8 mouse cellular contexts compared by ENCODE assay signal in the genomic region with DNA sequence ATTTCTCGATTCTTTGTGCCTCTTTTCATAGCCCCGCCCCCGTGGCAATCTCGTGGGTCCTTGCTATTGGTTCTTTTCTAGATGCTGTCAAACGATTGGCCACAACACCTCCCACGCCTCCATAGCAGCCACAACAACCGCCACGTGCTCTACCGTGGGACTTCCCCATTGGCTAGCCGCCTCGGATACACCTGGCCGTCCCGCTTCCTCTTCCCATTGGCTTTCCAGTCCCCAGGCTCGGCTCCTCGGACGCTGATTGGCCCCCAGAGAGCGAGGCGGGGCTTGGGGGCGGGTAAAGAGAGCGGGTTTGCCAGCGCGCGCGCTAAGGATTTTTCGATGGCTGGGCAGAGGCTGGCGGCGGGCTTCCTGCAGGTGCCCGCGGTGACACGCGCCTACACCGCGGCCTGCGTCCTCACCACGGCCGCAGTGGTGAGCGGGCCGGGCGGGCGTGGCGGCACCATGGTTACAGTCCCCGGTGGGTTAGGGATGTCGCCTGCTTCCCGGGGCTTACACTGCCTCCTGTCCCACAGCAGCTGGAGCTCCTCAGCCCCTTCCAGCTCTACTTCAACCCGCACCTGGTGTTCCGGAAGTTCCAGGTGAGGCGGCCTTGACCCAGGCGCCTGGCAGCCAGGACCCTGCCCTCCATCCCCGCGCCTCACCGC. TPM values are rescaled to one million over a fixed set of nuclear protein-coding genes. Genes with fewer than 3 reads are reported as not detected.
DNase-seq lines count a peak whose midpoint lies in the region; ATAC-seq and TF ChIP-seq lines count a peak whose summit lies in the region.

A gene (plus strand): TSS at position 325 of the 662 bp plus-strand sequence.

- H3K9me3 ChIP-seq in MEL (replicated peaks; ENCODE audit: insufficient read depth, low read length) = no peaks in the 10 kb centered on the region
- no peaks in the 10 kb centered on the region for H3K9me3 ChIP-seq in hindbrain, embryonic 10.5 days
- H3K9me3 ChIP-seq in lung, embryonic 15.5 days = no peaks in the 10 kb centered on the region

- WGBS in hindbrain, embryonic 10.5 days = 2% methylated on average over 51 of the region's 51 CpGs
- 2% methylated on average over 51 of the region's 51 CpGs for WGBS in lung, embryonic 15.5 days
- WGBS in thymus, adult 2 months = 3% methylated on average over 51 of the region's 51 CpGs

- TF ChIP-seq POLR2A in MEL (IDR thresholded peaks at IDR 0.05; ENCODE audit: control insufficient read depth in 1 of 2, insufficient read depth in 1 of 2, low read depth in 1 of 2, low read length in 2 of 2, poor library complexity in 1 of 2) = 0 out of 4 replicates have a peak, but pooled peaks have one; percentile 25 to 36
- no peak for TF ChIP-seq POLR2A in thymus, adult 2 months (IDR thresholded peaks at IDR 0.05; ENCODE audit: control insufficient read depth, extremely low read depth, insufficient read depth, low read length, poor library complexity)

- peaks cover 0 to 2% of the 10 kb centered on the region in 2 experiments; a peak in 2 of 4 replicates for H3K36me3 ChIP-seq in MEL (ENCODE audit: control insufficient read depth in 1 of 2, insufficient read depth in 2 of 2, low read length in 2 of 2)
- peaks cover 49% of the 10 kb centered on the region for H3K36me3 ChIP-seq in hindbrain, embryonic 10.5 days
- peaks cover 30% of the 10 kb centered on the region for H3K36me3 ChIP-seq in lung, embryonic 15.5 days
- H3K36me3 ChIP-seq in thymus, adult 2 months (ENCODE audit: control insufficient read depth, insufficient read depth, low read length) = peaks cover 15% of the 10 kb centered on the region

- H3K27me3 ChIP-seq in MEL (ENCODE audit: control insufficient read depth in 1 of 2, insufficient read depth in 2 of 2, low read length in 2 of 2) = no peaks in the 10 kb centered on the region
- no peaks in the 10 kb centered on the region for H3K27me3 ChIP-seq in hindbrain, embryonic 10.5 days (ENCODE audit: insufficient read depth, poor library complexity, severe bottlenecking)
- no peaks in the 10 kb centered on the region for H3K27me3 ChIP-seq in lung, embryonic 15.5 days
- H3K27me3 ChIP-seq in thymus, adult 2 months (ENCODE audit: control insufficient read depth, insufficient read depth, low read length) = no peaks in the 10 kb centered on the region

- no peak for TF ChIP-seq EP300 in MEL (IDR thresholded peaks at IDR 0.05; ENCODE audit: low read depth in 1 of 2, low read length in 2 of 2)

- no peak for TF ChIP-seq CTCF in MEL (IDR thresholded peaks at IDR 0.05 in 2 of 3, conservative IDR thresholded peaks at IDR 0.05 in 1 of 3; ENCODE audit: control insufficient read depth in 1 of 3, insufficient read depth in 1 of 3, low read depth in 2 of 3, low read length in 3 of 3, poor library complexity in 1 of 3, severe bottlenecking in 1 of 3)
- no peak for TF ChIP-seq CTCF in thymus, adult 2 months (IDR thresholded peaks at IDR 0.05; ENCODE audit: borderline replicate concordance, control insufficient read depth, extremely low read depth, insufficient read depth, low read length, poor library complexity)

- H3K9ac ChIP-seq in MEL (ENCODE audit: control insufficient read depth, low read depth, low read length, poor library complexity, severe bottlenecking) = peak within 1 kb of the TSS; percentile 40; the same call in 1 of the 2 replicates
- peak within 1 kb of the TSS; percentile 44 for H3K9ac ChIP-seq in lung, embryonic 15.5 days

- no peaks in the 10 kb centered on the region for H3K4me1 ChIP-seq in MEL (ENCODE audit: control insufficient read depth in 1 of 2, insufficient read depth in 2 of 2, low read length in 2 of 2)
- peaks cover 46% of the 10 kb centered on the region for H3K4me1 ChIP-seq in hindbrain, embryonic 10.5 days (replicated peaks)
- H3K4me1 ChIP-seq in lung, embryonic 15.5 days = peaks cover 16% of the 10 kb centered on the region
- peaks cover 13% of the 10 kb centered on the region for H3K4me1 ChIP-seq in thymus, adult 2 months (replicated peaks; ENCODE audit: control insufficient read depth, insufficient read depth, low read length)

- TF ChIP-seq RAD21 in MEL (IDR thresholded peaks at IDR 0.05; ENCODE audit: low read depth, low read length) = no peak

- H3K4me2 ChIP-seq in lung, embryonic 15.5 days = peak within 1 kb of the TSS; percentile 92

- peak; percentile 99 for DNase-seq in MEL (ENCODE audit: low read depth, low spot score)
- DNase-seq in cerebellum, adult 9-10 months = peak; percentile 98
- peak; percentile 97 for DNase-seq in frontal cortex, adult 2 months (ENCODE audit: extremely low spot score in 1 of 2, low spot score in 1 of 2)
- DNase-seq in hindbrain, embryonic 10.5 days (ENCODE audit: low spot score) = peak; percentile 97
- peak; percentile 96 for DNase-seq in layer of hippocampus, adult 9-10 months (ENCODE audit: low spot score)
- DNase-seq in ovary, adult 18-20 months (ENCODE audit: low spot score) = peak; percentile 94
- DNase-seq in thymus, adult 2 months = peak; percentile 97

- peak; percentile 97 for ATAC-seq in lung, embryonic 15.5 days (ENCODE audit: borderline replicate concordance, extremely low read depth, low FRiP score, low TSS enrichment)

- H3K27ac ChIP-seq in MEL (ENCODE audit: control insufficient read depth, low read depth, low read length) = no peak within 1 kb of the TSS
- H3K27ac ChIP-seq in hindbrain, embryonic 10.5 days = peak within 1 kb of the TSS; percentile 64
- H3K27ac ChIP-seq in lung, embryonic 15.5 days = peak within 1 kb of the TSS; percentile 21
- H3K27ac ChIP-seq in thymus, adult 2 months (ENCODE audit: control insufficient read depth, insufficient read depth, low read length) = no peak within 1 kb of the TSS

- no peaks in the 10 kb centered on the region for H3K79me2 ChIP-seq in MEL (ENCODE audit: control insufficient read depth, insufficient read depth, low read length, poor library complexity)

- H3K4me3 ChIP-seq in MEL (ENCODE audit: control insufficient read depth in 1 of 2, insufficient read depth in 1 of 2, low read depth in 2 of 2, low read length in 2 of 2) = peak within 1 kb of the TSS in 1 of 2 experiments; percentile 26; a peak in 3 of 4 replicates
- H3K4me3 ChIP-seq in hindbrain, embryonic 10.5 days = peak within 1 kb of the TSS; percentile 57
- H3K4me3 ChIP-seq in lung, embryonic 15.5 days = peak within 1 kb of the TSS; percentile 44
- H3K4me3 ChIP-seq in thymus, adult 2 months (ENCODE audit: control insufficient read depth, insufficient read depth, low read length) = peak within 1 kb of the TSS; percentile 42

TF ChIP-seq in MEL, 35 proteins besides CTCF, POLR2A, EP300 and RAD21 (continues in another document):
- TF ChIP-seq POLR2AphosphoS5 (IDR thresholded peaks at IDR 0.05; ENCODE audit: borderline replicate concordance, low read depth, low read length) = no peak
- TF ChIP-seq NRF1 (IDR thresholded peaks at IDR 0.05; ENCODE audit: insufficient read depth, low read depth, low read length, poor library complexity, severe bottlenecking) = peak; percentile 49
- TF ChIP-seq ZC3H11A (IDR thresholded peaks at IDR 0.05; ENCODE audit: low read depth, low read length) = no peak
- TF ChIP-seq TCF12 (IDR thresholded peaks at IDR 0.05; ENCODE audit: low read depth, low read length) = no peak
- no peak for TF ChIP-seq CHD1 (IDR thresholded peaks at IDR 0.05; ENCODE audit: low read depth, low read length)
- no peak for TF ChIP-seq ETS1 (IDR thresholded peaks at IDR 0.05; ENCODE audit: low read depth, low read length)
- TF ChIP-seq ZNF384 (IDR thresholded peaks at IDR 0.05; ENCODE audit: low read depth, low read length) = no peak
- TF ChIP-seq SIN3A (IDR thresholded peaks at IDR 0.05; ENCODE audit: low read length) = peak; percentile 99
- no peak for TF ChIP-seq MEF2A (IDR thresholded peaks at IDR 0.05; ENCODE audit: extremely low read depth, insufficient replicate concordance, low read depth, low read length, poor library complexity, severe bottlenecking)
- no peak for TF ChIP-seq GABPA (IDR thresholded peaks at IDR 0.05; ENCODE audit: low read depth, low read length)
- no peak for TF ChIP-seq UBTF (IDR thresholded peaks at IDR 0.05; ENCODE audit: borderline replicate concordance, insufficient read depth, low read depth, low read length)
- TF ChIP-seq KAT2A (conservative IDR thresholded peaks at IDR 0.05; ENCODE audit: low read depth, low read length) = no peak
- TF ChIP-seq ZMIZ1 (IDR thresholded peaks at IDR 0.05; ENCODE audit: low read depth, low read length) = no peak
- TF ChIP-seq E2F4 (IDR thresholded peaks at IDR 0.05; ENCODE audit: borderline replicate concordance, low read depth, low read length) = no peak
- no peak; the same call in 1 of the 2 replicates for TF ChIP-seq TBP (IDR thresholded peaks at IDR 0.05; ENCODE audit: low read depth, low read length)
- peak; percentile 38; the same call in 1 of the 2 replicates for TF ChIP-seq ELF1 (IDR thresholded peaks at IDR 0.05; ENCODE audit: low read depth, low read length)
- peak; percentile 49; the same call in 1 of the 2 replicates for TF ChIP-seq POLR2AphosphoS2 (IDR thresholded peaks at IDR 0.05; ENCODE audit: low read length)
- TF ChIP-seq USF1 (IDR thresholded peaks at IDR 0.05; ENCODE audit: low read depth, low read length) = peak; percentile 90
- no peak for TF ChIP-seq RCOR1 (IDR thresholded peaks at IDR 0.05; ENCODE audit: low read depth, low read length)
- TF ChIP-seq BHLHE40 (IDR thresholded peaks at IDR 0.05; ENCODE audit: borderline replicate concordance, low read depth, low read length) = no peak
- peak; percentile 92 for TF ChIP-seq MXI1 (IDR thresholded peaks at IDR 0.05; ENCODE audit: low read depth, low read length)
- TF ChIP-seq MYC (IDR thresholded peaks at IDR 0.05; ENCODE audit: low read depth, low read length) = peak; percentile 68; the same call in 1 of the 2 replicates
- TF ChIP-seq MAFK (IDR thresholded peaks at IDR 0.05; ENCODE audit: borderline replicate concordance, low read depth, low read length) = no peak
- no peak for TF ChIP-seq CHD2 (IDR thresholded peaks at IDR 0.05; ENCODE audit: low read length)
- no peak for TF ChIP-seq JUND (IDR thresholded peaks at IDR 0.05; ENCODE audit: low read depth, low read length)
- TF ChIP-seq HCFC1 (IDR thresholded peaks at IDR 0.05; ENCODE audit: low read depth, low read length) = peak; percentile 69
- peak; percentile 100 for TF ChIP-seq MAX (IDR thresholded peaks at IDR 0.05; ENCODE audit: low read length)

RNA-seq across cellular contexts. Expression of the gene that starts here (rescaled TPM):
- total RNA-seq in MEL (2012; rRNA removed) = 0.23 and 0.69 TPM in 2 replicates
- polyA plus RNA-seq in MEL (2012; ENCODE audit: insufficient read depth in 1 of 2, insufficient read length in 2 of 2, low read depth in 1 of 2, low replicate concordance in 2 of 2, missing spikeins in 1 of 2) = 1 to 10 TPM in 1 of 2 experiments, not detected in 1; 1.5 TPM
- 5.3 and 6.5 TPM in 2 replicates for polyA plus RNA-seq in frontal cortex, adult 2 months (2012; rRNA removed)
- 1.6 and 3.1 TPM in 2 replicates for polyA plus RNA-seq in hindbrain, embryonic 10.5 days (2016; fragmentation: Nextera tagmentation; extraction: Ambion mirVana)
- polyA plus RNA-seq in lung, embryonic 15.5 days (2015; fragmentation: Nextera tagmentation; extraction: Ambion mirVana) = 1.8 and 2.5 TPM in 2 replicates
- polyA plus RNA-seq in thymus, adult 2 months (2012; rRNA removed) = 11.6 and 19.0 TPM in 2 replicates

Comparison
In these comparisons a context has a peak if more than half of its experiments do, and no peak if none do; other contexts are left out.
1. H3K27ac ChIP-seq: peak in hindbrain, embryonic 10.5 days (single experiment) and lung, embryonic 15.5 days (single experiment); none in MEL (single experiment) and thymus, adult 2 months (single experiment).
2. Peak in every context shown above with its lines, with median percentiles within 50 percentile points of each other: DNase-seq.